In genomic region chr2:127308660-127309059, GRCm38 (mm10) we compare ENCODE assay signal across 13 mouse cellular contexts. TPM values are rescaled to one million over a fixed set of nuclear protein-coding genes. Genes with fewer than 3 reads are reported as not detected.
DNase-seq lines count a peak whose midpoint lies in the region; ATAC-seq and TF ChIP-seq lines count a peak whose summit lies in the region.
"Had no signal": no experiment of that assay in that cellular context is flagged by ENCODE, and none has a peak within 500 bp of the region (broad histone marks: within the 10 kb centered on the region; RNA-seq: fewer than 3 reads in every experiment).

No protein-coding gene starts in this region.

- ATAC-seq in hindbrain, postnatal 0 days, result no peak
- no peak for ATAC-seq in hindbrain, embryonic 16.5 days
- no peak for ATAC-seq in midbrain, embryonic 16.5 days

- no peaks in the 10 kb centered on the region for H3K27me3 ChIP-seq in hindbrain, postnatal 0 days (ENCODE audit: insufficient read depth, low read length)
- no peaks in the 10 kb centered on the region for H3K27me3 ChIP-seq in hindbrain, embryonic 16.5 days (replicated peaks; ENCODE audit: control insufficient read depth, insufficient read depth, low read length)
- no peaks in the 10 kb centered on the region for H3K27me3 ChIP-seq in midbrain, embryonic 16.5 days (ENCODE audit: control insufficient read depth, insufficient read depth, low read depth, low read length)
- H3K27me3 ChIP-seq: heart, embryonic 15.5 days had no signal

- peak; percentile 67 for TF ChIP-seq CTCF in hindbrain, postnatal 0 days (IDR thresholded peaks at IDR 0.05; ENCODE audit: low read depth)

- H3K9me3 ChIP-seq in hindbrain, postnatal 0 days (ENCODE audit: low read length), result no peaks in the 10 kb centered on the region
- H3K9me3 ChIP-seq in hindbrain, embryonic 16.5 days (ENCODE audit: control insufficient read depth, low read length), result no peaks in the 10 kb centered on the region; the same call in 1 of the 2 replicates
- no peaks in the 10 kb centered on the region for H3K9me3 ChIP-seq in midbrain, embryonic 16.5 days (replicated peaks; ENCODE audit: control insufficient read depth, low read length, poor library complexity, severe bottlenecking)

- no peak overlapping the region for H3K9ac ChIP-seq in hindbrain, postnatal 0 days (replicated peaks; ENCODE audit: low read length)
- H3K9ac ChIP-seq in hindbrain, embryonic 16.5 days (ENCODE audit: low read depth, low read length), result no peak overlapping the region
- no peak overlapping the region for H3K9ac ChIP-seq in midbrain, embryonic 16.5 days (ENCODE audit: low read depth, low read length)
- H3K9ac ChIP-seq: heart, embryonic 15.5 days had no signal

- H3K4me1 ChIP-seq in hindbrain, postnatal 0 days (ENCODE audit: insufficient read depth, low read length), result no peaks in the 10 kb centered on the region
- H3K4me1 ChIP-seq in hindbrain, embryonic 16.5 days (ENCODE audit: control insufficient read depth, insufficient read depth, low read depth, low read length), result no peaks in the 10 kb centered on the region
- H3K4me1 ChIP-seq in midbrain, embryonic 16.5 days (ENCODE audit: control insufficient read depth, insufficient read depth, low read length), result no peaks in the 10 kb centered on the region
- H3K4me1 ChIP-seq: heart, embryonic 15.5 days had no signal

- peak; percentile 21 for DNase-seq in hindbrain, postnatal 0 days (ENCODE audit: low spot score)
- DNase-seq in thymus, postnatal 0 days (ENCODE audit: low spot score), result peak; percentile 70
- no peak for DNase-seq in thymus, postnatal 25 days
- peak; percentile 16 for DNase-seq in brain, adult 2 months (ENCODE audit: low read depth, low spot score)
- peak; percentile 2 for DNase-seq in retina, postnatal 7 days (ENCODE audit: low read depth, low spot score)
- DNase-seq in ovary, adult 18-20 months (ENCODE audit: low spot score), result no peak
- DNase-seq: cerebellum, adult 8-10 months; kidney, postnatal 4 days; liver; right cerebral cortex, postnatal 4 days had no signal

- H3K36me3 ChIP-seq in hindbrain, postnatal 0 days (ENCODE audit: insufficient read depth, low read length), result no peaks in the 10 kb centered on the region
- H3K36me3 ChIP-seq in hindbrain, embryonic 16.5 days (ENCODE audit: control insufficient read depth, insufficient read depth, low read length), result no peaks in the 10 kb centered on the region
- H3K36me3 ChIP-seq in midbrain, embryonic 16.5 days (ENCODE audit: control insufficient read depth, insufficient read depth, low read length), result no peaks in the 10 kb centered on the region
- H3K36me3 ChIP-seq: heart, embryonic 15.5 days had no signal

- H3K27ac ChIP-seq in hindbrain, postnatal 0 days, result no peak overlapping the region
- H3K27ac ChIP-seq in hindbrain, embryonic 16.5 days (ENCODE audit: low read depth, low read length), result no peak overlapping the region
- no peak overlapping the region for H3K27ac ChIP-seq in midbrain, embryonic 16.5 days (ENCODE audit: low read length)
- H3K27ac ChIP-seq: heart, embryonic 15.5 days had no signal

- 91% methylated on average over 2 of the region's 2 CpGs for WGBS in hindbrain, postnatal 0 days
- WGBS in hindbrain, embryonic 16.5 days, result 93% methylated on average over 2 of the region's 2 CpGs
- 88% methylated on average over 2 of the region's 2 CpGs for WGBS in midbrain, embryonic 16.5 days

- H3K4me2 ChIP-seq in hindbrain, postnatal 0 days (ENCODE audit: low read depth, low read length), result no peak overlapping the region
- no peak overlapping the region for H3K4me2 ChIP-seq in hindbrain, embryonic 16.5 days (ENCODE audit: low read length)
- H3K4me2 ChIP-seq in midbrain, embryonic 16.5 days (ENCODE audit: low read length), result no peak overlapping the region
- H3K4me2 ChIP-seq: heart, embryonic 15.5 days had no signal

- H3K4me3 ChIP-seq in hindbrain, postnatal 0 days (ENCODE audit: low read length), result no peak overlapping the region
- no peak overlapping the region for H3K4me3 ChIP-seq in hindbrain, embryonic 16.5 days (ENCODE audit: low read length)
- H3K4me3 ChIP-seq in midbrain, embryonic 16.5 days (ENCODE audit: low read depth, low read length), result no peak overlapping the region
- H3K4me3 ChIP-seq: heart, embryonic 15.5 days had no signal

RNA-seq across cellular contexts. Expression of gene Dusp2, which starts 27.3 kb away (rescaled TPM):
- total RNA-seq in hindbrain, postnatal 0 days (2014; rRNA removed), result 8.7 and 14.3 TPM in 2 replicates
- 19.4 and 19.9 TPM in 2 replicates for polyA plus RNA-seq in hindbrain, postnatal 0 days (2015; fragmentation: Nextera tagmentation; extraction: Ambion mirVana)
- 14.9 and 17.1 TPM in 2 replicates for polyA plus RNA-seq in hindbrain, embryonic 16.5 days (2015; fragmentation: Nextera tagmentation; extraction: Ambion mirVana)
- 145 and 188 TPM in 2 replicates for polyA plus RNA-seq in thymus, postnatal 0 days (2015; fragmentation: Nextera tagmentation; extraction: Ambion mirVana)
- polyA plus RNA-seq in midbrain, embryonic 16.5 days (2015; fragmentation: Nextera tagmentation; extraction: Ambion mirVana), result 10.8 and 15.6 TPM in 2 replicates

RNA-seq across cellular contexts. Expression of gene Astl, which starts 29.8 kb away (rescaled TPM):
- total RNA-seq in hindbrain, postnatal 0 days (2014; rRNA removed), result not detected in 2 replicates
- polyA plus RNA-seq in hindbrain, postnatal 0 days (2015; fragmentation: Nextera tagmentation; extraction: Ambion mirVana), result not detected in 2 replicates
- polyA plus RNA-seq in hindbrain, embryonic 16.5 days (2015; fragmentation: Nextera tagmentation; extraction: Ambion mirVana), result not detected in 2 replicates
- 0.14 and 0.39 TPM in 2 replicates for polyA plus RNA-seq in thymus, postnatal 0 days (2015; fragmentation: Nextera tagmentation; extraction: Ambion mirVana)
- polyA plus RNA-seq in midbrain, embryonic 16.5 days (2015; fragmentation: Nextera tagmentation; extraction: Ambion mirVana), result not detected in 2 replicates
- polyA plus RNA-seq: heart, embryonic 15.5 days had no signal

RNA-seq across cellular contexts. Expression of gene Stard7, which starts 38.6 kb away (rescaled TPM):
- 142 and 146 TPM in 2 replicates for total RNA-seq in hindbrain, postnatal 0 days (2014; rRNA removed)
- 92.3 and 94.3 TPM in 2 replicates for polyA plus RNA-seq in hindbrain, postnatal 0 days (2015; fragmentation: Nextera tagmentation; extraction: Ambion mirVana)
- polyA plus RNA-seq in hindbrain, embryonic 16.5 days (2015; fragmentation: Nextera tagmentation; extraction: Ambion mirVana), result 85.9 and 91.6 TPM in 2 replicates
- polyA plus RNA-seq in thymus, postnatal 0 days (2015; fragmentation: Nextera tagmentation; extraction: Ambion mirVana), result 56.7 and 61.8 TPM in 2 replicates
- polyA plus RNA-seq in midbrain, embryonic 16.5 days (2015; fragmentation: Nextera tagmentation; extraction: Ambion mirVana), result 91.1 and 94.5 TPM in 2 replicates

RNA-seq across cellular contexts. Expression of gene Adra2b, which starts 54.3 kb away (rescaled TPM):
- 0.47 and 0.99 TPM in 2 replicates for total RNA-seq in hindbrain, postnatal 0 days (2014; rRNA removed)
- 0.89 and 1.1 TPM in 2 replicates for polyA plus RNA-seq in hindbrain, postnatal 0 days (2015; fragmentation: Nextera tagmentation; extraction: Ambion mirVana)
- 0.72 and 0.90 TPM in 2 replicates for polyA plus RNA-seq in hindbrain, embryonic 16.5 days (2015; fragmentation: Nextera tagmentation; extraction: Ambion mirVana)
- polyA plus RNA-seq in thymus, postnatal 0 days (2015; fragmentation: Nextera tagmentation; extraction: Ambion mirVana), result 0.47 and 0.50 TPM in 2 replicates
- polyA plus RNA-seq in midbrain, embryonic 16.5 days (2015; fragmentation: Nextera tagmentation; extraction: Ambion mirVana), result 0.20 and 0.21 TPM in 2 replicates

Comparison
In these comparisons a context has a peak if more than half of its experiments do, and no peak if none do; other contexts are left out.
1. DNase-seq: peak in hindbrain, postnatal 0 days (single experiment), thymus, postnatal 0 days (single experiment), brain, adult 2 months (single experiment) and retina, postnatal 7 days (single experiment); none in thymus, postnatal 25 days (single experiment) and ovary, adult 18-20 months (single experiment).